Mouse (Mus musculus): ENCODE data around the gene Tex30. TPM values are rescaled to one million over a fixed set of nuclear protein-coding genes. Genes with fewer than 3 reads are reported as not detected.
"Not testable (repeated sequence)": the region's sequence is repeated elsewhere in the genome, so short reads cannot be mapped to it uniquely, and the experiment has no call there.

Tex30 gene
- polyA plus RNA-seq, 1 experiment from 2014 or later = 66.1 TPM

DNA sequence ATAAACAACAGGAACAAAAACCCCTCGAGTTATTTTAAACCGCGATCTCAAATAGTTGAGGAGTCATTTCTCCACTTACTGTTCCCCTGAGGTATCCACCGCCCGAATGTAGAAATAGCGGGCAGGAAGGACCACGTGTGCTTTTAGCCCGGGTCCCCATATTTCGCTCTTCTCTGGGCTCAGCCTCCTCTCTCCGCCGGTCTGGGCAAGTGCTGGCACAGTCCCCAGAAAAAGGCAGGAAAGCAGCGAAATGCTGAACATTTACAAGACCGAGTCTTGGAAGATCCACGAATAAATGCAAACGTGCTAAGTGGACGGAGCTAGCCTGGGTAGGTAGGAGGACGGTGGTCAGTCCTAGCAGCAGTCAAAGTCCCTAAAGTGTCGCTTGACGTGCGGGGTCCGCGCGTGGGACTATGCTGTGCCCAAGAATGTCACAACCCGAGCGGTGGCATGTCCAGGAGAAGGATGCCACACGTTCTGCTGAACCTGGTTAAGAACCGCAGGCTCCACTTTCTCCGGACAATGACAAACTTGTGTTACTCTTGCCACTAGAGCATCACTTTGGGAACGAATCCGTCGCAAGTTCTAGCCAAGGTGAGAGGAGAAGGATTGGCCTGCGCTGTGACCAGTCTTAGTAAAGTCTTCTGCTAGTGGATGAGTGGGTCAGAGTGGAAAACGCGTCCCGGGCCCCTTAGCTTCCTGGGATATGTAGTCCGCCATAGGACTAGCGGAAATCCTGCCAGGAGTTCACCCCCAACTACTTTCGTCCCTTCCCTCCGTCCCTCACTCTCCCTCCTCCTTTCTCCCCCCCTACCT, 16.2 kb upstream of the Tex30 start, which contains the start of the genes Kdelc1 and Bivm:
TSS of gene Kdelc1 (minus strand) at position 570 of the 816 bp plus-strand sequence.
TSS of gene Bivm (plus strand) at position 719 of the 816 bp plus-strand sequence.
- H3K9ac ChIP-seq = peak within 1 kb of the TSS; percentile 72
- H3K27ac ChIP-seq (replicated peaks) = peak within 1 kb of the TSS; percentile 97
- peaks cover 6% of the 10 kb centered on the region; the same call in 1 of the 2 replicates for H3K4me1 ChIP-seq
- no peaks in the 10 kb centered on the region for H3K9me3 ChIP-seq (replicated peaks)
- peak; percentile 98 for ATAC-seq (ENCODE audit: insufficient number of reproducible peaks, low FRiP score, low TSS enrichment, low read depth)
- under 1% methylated on average over 39 of the region's 39 CpGs for WGBS
- H3K36me3 ChIP-seq = peaks cover 18% of the 10 kb centered on the region
- peak within 1 kb of the TSS; percentile 84 for H3K4me3 ChIP-seq (replicated peaks)
- no peaks in the 10 kb centered on the region for H3K27me3 ChIP-seq
- H3K4me2 ChIP-seq (replicated peaks) = peak within 1 kb of the TSS; percentile 87

DNA sequence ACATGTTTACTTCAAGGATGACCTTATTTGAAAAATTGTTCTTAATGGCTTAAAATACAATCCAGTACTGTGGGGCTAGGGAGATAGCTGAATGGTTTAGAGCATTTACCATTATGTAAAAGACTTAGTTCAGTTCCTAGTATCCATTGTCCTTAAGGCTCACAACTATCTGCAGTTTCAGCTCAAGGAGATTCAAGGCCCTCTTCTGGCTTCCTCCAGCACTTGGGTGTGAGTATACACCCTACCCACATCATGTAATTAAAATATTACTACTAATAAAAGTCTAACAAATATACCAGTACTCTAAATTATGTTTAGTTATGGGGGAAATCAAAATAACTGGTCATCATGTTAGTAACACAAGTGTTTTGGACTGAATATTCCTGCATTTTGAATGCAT, 15.3 kb upstream of the Tex30 start:
- Histone ChIP-seq H3K9me3 (replicated peaks) (no peaks in the 10 kb centered on the region), H3K36me3 (peaks cover 23% of the 10 kb centered on the region), H3K27me3 (no peaks in the 10 kb centered on the region), H3K4me3 (replicated peaks) (peak overlapping the region; percentile 84), H3K4me2 (replicated peaks) (peak overlapping the region; percentile 87), H3K4me1 (peaks cover 6% of the 10 kb centered on the region; the same call in 1 of the 2 replicates), H3K9ac (no peak overlapping the region), H3K27ac (replicated peaks) (no peak overlapping the region)
- no peak for ATAC-seq (ENCODE audit: insufficient number of reproducible peaks, low FRiP score, low TSS enrichment, low read depth)

DNA sequence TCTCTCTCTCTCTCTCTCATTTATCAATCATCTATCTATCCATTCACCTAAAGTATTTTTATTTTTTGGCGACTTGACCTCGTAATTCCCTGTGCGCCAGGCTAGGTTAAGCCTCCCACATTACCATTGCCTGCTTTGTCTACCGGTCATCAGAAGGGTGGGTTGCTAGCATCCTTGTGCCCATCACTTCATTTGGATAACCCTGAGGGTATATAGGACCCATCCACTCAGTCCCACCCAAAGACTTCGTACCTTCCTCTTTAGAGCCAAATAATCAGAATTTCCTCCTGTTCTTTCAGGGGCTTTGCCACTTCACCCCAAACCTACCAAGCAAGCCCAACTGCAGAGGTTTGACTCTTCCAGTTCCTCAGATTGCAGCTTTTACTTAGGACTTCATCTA, 698 bp upstream of the Tex30 start:
- Histone ChIP-seq H3K27ac (replicated peaks) (peak overlapping the region; percentile 48; the same call in 1 of the 2 replicates), H3K4me3 (replicated peaks) (peak overlapping the region; percentile 97), H3K9me3 (replicated peaks) (no peaks in the 10 kb centered on the region), H3K4me1 (peaks cover 9% of the 10 kb centered on the region), H3K9ac (no peak overlapping the region), H3K36me3 (peaks cover 18% of the 10 kb centered on the region), H3K27me3 (no peaks in the 10 kb centered on the region), H3K4me2 (replicated peaks) (peak overlapping the region; percentile 70)
- ATAC-seq (ENCODE audit: insufficient number of reproducible peaks, low FRiP score, low TSS enrichment, low read depth) = no peak
- WGBS = 8% methylated on average over 5 of the region's 5 CpGs

DNA sequence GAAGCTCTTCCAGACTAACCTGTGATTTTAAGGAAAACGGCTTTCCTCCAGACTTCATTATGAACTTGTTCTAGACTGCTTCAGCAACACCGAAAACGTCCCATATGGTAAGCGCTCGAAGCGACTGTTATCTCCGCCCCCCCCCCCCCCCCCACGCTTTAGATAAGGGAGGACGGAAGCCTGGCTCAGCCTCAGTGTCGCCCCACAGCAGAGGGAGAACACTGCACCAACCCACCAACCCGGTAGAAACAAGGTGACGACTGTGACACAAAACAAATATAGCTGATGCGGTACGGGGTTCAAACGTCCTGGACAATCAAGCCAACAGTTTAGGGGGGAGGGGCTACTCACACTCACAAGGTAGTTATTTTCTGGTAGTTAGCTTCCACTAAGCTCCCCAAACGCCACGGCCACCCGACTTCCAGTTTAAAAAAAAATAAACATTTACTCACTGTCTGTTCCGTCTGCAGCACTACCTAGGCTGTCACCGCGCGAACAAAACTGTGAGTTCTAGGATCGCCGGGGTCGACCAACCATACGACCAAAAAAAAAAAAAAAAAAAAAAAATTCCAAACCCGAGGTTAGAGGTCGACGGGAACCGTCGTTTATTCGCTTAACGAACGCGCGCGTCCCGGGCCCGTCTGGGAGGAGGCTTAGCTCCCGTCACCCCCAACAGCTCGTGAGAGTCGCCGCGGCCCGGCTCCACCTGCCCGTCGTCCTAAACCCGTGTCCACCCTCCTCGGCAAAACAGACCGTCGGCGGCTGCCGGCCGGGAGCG, 604 bp downstream of the Tex30 start:
- H3K9me3 ChIP-seq (replicated peaks) = no peaks in the 10 kb centered on the region
- no peaks in the 10 kb centered on the region for H3K27me3 ChIP-seq
- H3K4me3 ChIP-seq (replicated peaks) = peak overlapping the region; percentile 97
- peaks cover 9% of the 10 kb centered on the region for H3K4me1 ChIP-seq
- peaks cover 20% of the 10 kb centered on the region for H3K36me3 ChIP-seq
- peak; percentile 66 for ATAC-seq (ENCODE audit: insufficient number of reproducible peaks, low FRiP score, low TSS enrichment, low read depth)
- peak overlapping the region; percentile 70 for H3K4me2 ChIP-seq (replicated peaks)
- peak overlapping the region; percentile 89 for H3K9ac ChIP-seq
- peak overlapping the region; percentile 89 for H3K27ac ChIP-seq (replicated peaks)
- WGBS = under 1% methylated on average over 55 of the region's 55 CpGs

DNA sequence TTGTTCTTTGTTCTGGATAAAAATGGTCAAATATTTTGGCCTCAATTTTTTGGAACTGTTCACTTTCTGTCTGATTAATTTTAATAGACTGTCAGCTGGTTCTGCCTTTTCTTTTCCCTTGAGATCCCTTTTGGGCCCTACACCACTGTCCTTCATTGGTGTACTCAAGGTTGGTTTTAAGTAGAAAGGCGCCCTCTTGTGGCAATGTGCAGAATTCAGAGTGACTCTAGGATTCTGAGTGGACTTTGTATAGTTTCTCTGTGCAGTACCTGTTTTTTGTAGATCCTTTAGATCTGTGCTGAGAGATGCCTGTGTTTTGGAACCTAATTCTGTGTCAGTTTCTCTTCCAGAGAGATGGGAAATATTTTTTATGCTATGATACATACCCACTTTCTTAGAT, 37.6 kb downstream of the Tex30 start:
- H3K27ac ChIP-seq (replicated peaks) = no peak overlapping the region

DNA sequence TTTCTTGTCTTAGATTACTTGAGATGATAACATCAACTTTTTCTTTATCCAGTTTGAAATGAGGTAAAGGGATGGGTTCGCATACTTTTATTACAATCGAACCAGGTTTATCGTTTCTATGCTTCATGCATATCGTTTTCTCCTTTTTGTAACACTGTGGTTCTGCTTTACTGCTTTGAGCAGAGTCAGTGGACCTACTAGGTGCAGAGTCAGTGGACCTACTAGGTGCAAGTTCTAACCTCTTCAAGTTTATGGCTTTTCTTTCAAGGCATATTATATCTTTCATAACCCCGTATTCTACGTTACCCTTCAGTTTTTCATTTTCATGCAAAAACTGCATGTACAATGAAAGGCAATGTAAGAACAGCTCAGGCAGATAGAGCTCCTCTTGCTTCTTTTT, 38.8 kb downstream of the Tex30 start:
- Histone ChIP-seq H3K4me1 (no peaks in the 10 kb centered on the region), H3K27me3 (no peaks in the 10 kb centered on the region), H3K36me3 (no peaks in the 10 kb centered on the region), H3K9me3 (replicated peaks) (no peaks in the 10 kb centered on the region), H3K27ac (replicated peaks) (no peak overlapping the region), H3K4me2 (replicated peaks) (no peak overlapping the region), H3K9ac (no peak overlapping the region), H3K4me3 (replicated peaks) (no peak overlapping the region)
- WGBS = 92% methylated on average over 6 of the region's 6 CpGs
- no peak for ATAC-seq (ENCODE audit: insufficient number of reproducible peaks, low FRiP score, low TSS enrichment, low read depth)

More for the DNA sequence above, 37.6 kb downstream of the Tex30 start:
- H3K9me3 ChIP-seq (replicated peaks) = no peaks in the 10 kb centered on the region
- H3K36me3 ChIP-seq = no peaks in the 10 kb centered on the region
- H3K27me3 ChIP-seq = no peaks in the 10 kb centered on the region
- no peak overlapping the region for H3K4me2 ChIP-seq (replicated peaks)
- H3K9ac ChIP-seq = no peak overlapping the region
- 0% methylated on average over 1 of the region's 1 CpGs for WGBS
- no peak for ATAC-seq (ENCODE audit: insufficient number of reproducible peaks, low FRiP score, low TSS enrichment, low read depth)
- H3K4me1 ChIP-seq = no peaks in the 10 kb centered on the region
- H3K4me3 ChIP-seq (replicated peaks) = no peak overlapping the region

DNA sequence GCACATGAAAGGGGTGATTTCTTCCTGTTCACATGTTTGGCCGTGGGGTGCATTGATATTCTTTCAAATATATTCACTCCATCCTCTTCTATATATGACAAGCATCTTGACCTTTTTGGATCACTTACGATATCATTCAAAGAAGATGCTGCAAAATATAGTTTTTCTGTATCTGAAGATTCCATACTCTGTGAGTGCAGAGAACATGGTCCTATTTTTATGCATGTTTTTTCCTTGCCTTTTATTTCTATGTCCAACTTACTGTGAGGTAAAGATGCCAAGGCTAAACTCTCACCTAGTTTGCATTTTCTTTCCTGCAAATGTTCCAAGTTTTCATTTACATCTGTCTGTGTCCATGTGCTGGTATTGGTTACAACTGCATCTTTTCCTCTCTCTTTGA, 40.4 kb downstream of the Tex30 start, which contains the start of gene Gm8251:
TSS of gene Gm8251 (minus strand) at position 101 of the 400 bp plus-strand sequence.
- no peaks in the 10 kb centered on the region for H3K27me3 ChIP-seq
- H3K4me3 ChIP-seq (replicated peaks) = no peak within 1 kb of the TSS
- no peak within 1 kb of the TSS for H3K4me2 ChIP-seq (replicated peaks)
- ATAC-seq (ENCODE audit: insufficient number of reproducible peaks, low FRiP score, low TSS enrichment, low read depth) = no peak
- H3K27ac ChIP-seq (replicated peaks) = no peak within 1 kb of the TSS
- 86% methylated on average over 2 of the region's 2 CpGs for WGBS
- no peaks in the 10 kb centered on the region for H3K4me1 ChIP-seq
- H3K9me3 ChIP-seq (replicated peaks) = no peaks in the 10 kb centered on the region
- no peaks in the 10 kb centered on the region for H3K36me3 ChIP-seq
- H3K9ac ChIP-seq = no peak within 1 kb of the TSS

DNA sequence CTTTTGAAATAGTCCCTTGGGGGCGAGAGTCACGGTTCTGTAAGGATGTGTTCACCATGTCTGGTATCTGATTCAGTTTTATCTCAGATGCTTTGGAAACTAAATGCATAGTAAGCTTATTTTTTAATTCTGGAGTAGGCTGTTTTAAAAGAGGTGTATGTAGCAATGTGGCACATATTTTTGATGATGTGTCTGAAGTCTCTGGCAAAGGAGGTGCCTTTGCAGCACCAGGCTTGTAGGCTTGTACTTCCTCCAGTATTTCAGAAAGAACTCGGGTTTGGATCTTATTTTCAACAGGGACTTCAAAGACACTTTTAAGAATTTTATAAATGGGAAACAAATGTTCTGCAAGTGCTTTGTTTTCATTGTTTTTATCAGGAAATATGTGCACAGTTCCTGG, 44.4 kb downstream of the Tex30 start:
- Histone ChIP-seq H3K4me1 (no peaks in the 10 kb centered on the region), H3K36me3 (no peaks in the 10 kb centered on the region), H3K4me2 (replicated peaks) (no peak overlapping the region), H3K9ac (no peak overlapping the region), H3K4me3 (replicated peaks) (no peak overlapping the region), H3K9me3 (replicated peaks) (no peaks in the 10 kb centered on the region), H3K27ac (replicated peaks) (no peak overlapping the region), H3K27me3 (no peaks in the 10 kb centered on the region)
- no peak for ATAC-seq (ENCODE audit: insufficient number of reproducible peaks, low FRiP score, low TSS enrichment, low read depth)
- WGBS = 60% methylated on average over 3 of the region's 3 CpGs

DNA sequence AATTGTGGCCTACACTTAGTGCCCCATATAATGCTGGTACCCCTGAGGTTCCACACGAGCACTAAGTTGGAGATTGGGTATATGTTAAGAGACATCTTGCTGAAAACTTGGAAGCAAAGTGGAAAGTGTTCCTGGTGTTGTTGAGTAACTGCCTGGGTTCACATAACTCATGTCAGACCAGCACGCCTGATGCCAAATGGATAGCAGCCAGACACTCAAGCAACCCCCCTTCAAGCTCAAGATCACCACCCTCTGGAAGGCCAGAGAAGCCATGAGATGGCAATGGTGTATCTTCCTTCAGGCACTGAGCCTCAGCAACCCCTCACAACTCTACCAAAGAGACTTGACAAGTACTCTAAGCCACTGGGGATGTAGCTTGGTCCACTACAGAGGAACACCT, 55.7 kb downstream of the Tex30 start:
- Histone ChIP-seq H3K27me3 (no peaks in the 10 kb centered on the region), H3K27ac (replicated peaks) (no peak overlapping the region), H3K4me2 (replicated peaks) (no peak overlapping the region), H3K36me3 (no peaks in the 10 kb centered on the region), H3K9ac (no peak overlapping the region), H3K4me3 (replicated peaks) (no peak overlapping the region), H3K4me1 (no peaks in the 10 kb centered on the region), H3K9me3 (replicated peaks) (no peaks in the 10 kb centered on the region)
- ATAC-seq (ENCODE audit: insufficient number of reproducible peaks, low FRiP score, low TSS enrichment, low read depth) = no peak
- 89% methylated on average over 2 of the region's 2 CpGs for WGBS

DNA sequence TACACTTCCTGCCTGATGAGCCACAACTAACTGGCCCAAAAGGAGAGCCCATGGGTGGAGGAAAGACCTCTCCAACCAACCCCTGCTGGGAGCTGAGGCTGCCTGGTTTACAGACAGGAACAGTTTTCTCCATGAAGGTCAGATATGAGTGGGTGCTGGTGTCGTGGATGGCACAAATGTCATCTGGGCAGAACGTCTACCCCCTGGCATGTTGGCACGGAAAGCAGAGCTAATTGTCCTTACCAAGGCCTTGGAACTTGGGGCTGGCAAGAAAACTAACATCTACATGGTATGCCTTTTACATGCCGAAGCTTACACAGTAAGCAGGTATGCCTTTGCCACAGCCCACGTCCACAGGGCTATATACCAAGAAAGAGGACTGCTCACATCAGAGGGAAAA, 56.6 kb downstream of the Tex30 start:
- not testable (repeated sequence) for H3K4me3 ChIP-seq (replicated peaks); H3K4me1 ChIP-seq; H3K9ac ChIP-seq; H3K27ac ChIP-seq (replicated peaks); H3K27me3 ChIP-seq; ATAC-seq (ENCODE audit: insufficient number of reproducible peaks, low FRiP score, low TSS enrichment, low read depth); H3K4me2 ChIP-seq (replicated peaks); H3K36me3 ChIP-seq; H3K9me3 ChIP-seq (replicated peaks)
- WGBS = 84% methylated on average over 5 of the region's 5 CpGs

DNA sequence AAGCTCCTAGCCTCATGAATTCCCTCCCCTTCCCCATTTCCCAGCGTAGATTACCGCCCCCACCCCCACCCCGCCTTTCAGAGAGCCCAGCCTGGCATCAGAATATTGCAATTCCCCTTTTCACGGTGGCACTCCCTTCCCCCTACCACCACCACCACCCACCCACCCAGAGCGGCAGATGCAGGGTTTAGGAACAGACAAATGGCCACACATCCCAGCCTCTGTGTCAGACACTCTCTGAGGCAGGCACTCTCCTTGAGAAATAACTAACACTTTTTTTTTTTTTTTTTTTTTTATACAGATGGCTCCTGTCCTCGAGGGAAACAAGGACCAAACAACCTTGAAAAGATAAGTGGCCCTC, 59.7 kb downstream of the Tex30 start:
- no peak for ATAC-seq (ENCODE audit: insufficient number of reproducible peaks, low FRiP score, low TSS enrichment, low read depth)
- H3K27ac ChIP-seq (replicated peaks) = no peak overlapping the region
- peak overlapping the region; percentile 48 for H3K4me3 ChIP-seq (replicated peaks)
- no peaks in the 10 kb centered on the region for H3K4me1 ChIP-seq
- H3K27me3 ChIP-seq = no peaks in the 10 kb centered on the region
- peak overlapping the region; percentile 22; the same call in 1 of the 2 replicates for H3K9ac ChIP-seq
- WGBS = 3% methylated on average over 6 of the region's 6 CpGs
- no peaks in the 10 kb centered on the region for H3K36me3 ChIP-seq
- H3K4me2 ChIP-seq (replicated peaks) = peak overlapping the region; percentile 71
- H3K9me3 ChIP-seq (replicated peaks) = no peaks in the 10 kb centered on the region
